Mouse (Mus musculus) forelimb bud, embryonic 11.5 days (tissue): ENCODE measurements at regions not wholly inside any gene's neighbourhood (a gene's known extent, or its start where the extent isn't known, plus 50 kb on each side); places are given as distances from the start of the nearest gene placed in this dataset.

Source experiments
- DNase-seq: peaks from one replicate; pipeline ENCODE4 v3.0.0-alpha.2; 2012; ENCODE audit warnings: low read depth, low spot score

DNA sequence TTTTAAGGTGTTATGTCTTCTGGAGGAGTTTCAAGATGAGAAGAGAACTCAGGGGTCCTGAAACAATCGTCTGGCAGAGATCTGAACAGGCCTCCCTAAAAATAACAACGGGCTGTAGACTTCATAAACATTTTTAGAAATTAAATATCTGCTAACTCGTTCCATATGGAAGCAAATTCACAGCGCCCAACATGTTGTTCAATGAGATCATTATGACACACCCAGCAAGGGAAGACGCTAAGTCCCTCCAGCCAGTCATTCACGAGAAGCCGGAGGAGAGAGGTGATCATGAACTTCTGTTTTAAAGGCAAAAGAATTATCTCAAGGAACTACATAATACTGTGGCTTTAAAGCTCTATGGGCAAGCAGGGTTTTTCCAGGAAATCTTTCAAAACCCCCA lies 334.8 kb downstream of the Efna5 start:
- no peak for DNase-seq

GRCm38 (mm10) chr17:62545330-62545729 lies 335.8 kb downstream of the Efna5 start:
- no peak for DNase-seq

DNA sequence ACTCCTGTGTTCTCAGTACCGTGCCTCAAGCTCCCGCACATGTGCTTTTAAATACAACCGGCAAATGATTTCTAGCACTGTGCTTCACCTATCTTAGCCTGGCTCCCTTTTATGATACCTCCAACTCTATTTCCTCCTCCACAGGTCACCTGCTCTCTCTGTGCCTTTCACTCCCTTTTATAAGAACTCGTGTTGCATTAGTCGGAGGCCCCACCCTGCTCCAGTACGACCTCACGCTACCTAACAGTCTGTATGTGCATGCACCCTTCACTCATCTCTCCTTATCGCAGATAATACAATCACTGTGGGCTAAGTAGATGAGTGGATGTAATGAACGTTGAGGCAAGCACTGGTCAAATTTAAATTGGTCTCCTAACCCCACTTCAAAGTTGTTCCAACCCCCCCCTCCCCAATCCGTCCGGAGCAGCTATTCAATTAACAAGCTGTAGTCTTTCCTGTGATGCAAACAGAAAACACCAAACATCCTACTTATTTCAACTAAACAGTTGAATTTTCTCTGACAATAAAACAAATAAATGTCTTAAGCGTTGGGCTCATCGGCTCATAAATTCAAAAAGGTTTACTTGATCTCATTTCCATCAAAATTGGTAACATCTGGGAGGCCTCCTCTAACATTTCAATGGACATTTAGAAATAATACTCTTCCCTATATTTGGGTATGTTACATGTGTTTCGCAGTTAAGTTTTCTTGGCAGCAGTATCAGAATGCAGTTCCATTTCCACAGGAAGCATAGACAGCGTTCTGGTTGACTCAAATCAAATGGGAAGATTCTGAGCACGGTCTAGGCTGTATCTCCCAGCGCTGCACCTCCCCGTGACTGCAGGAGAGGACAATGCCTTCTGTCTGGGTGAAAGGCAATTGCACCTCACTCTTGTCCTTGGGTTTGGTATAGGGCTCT lies 337.8 kb downstream of the Efna5 start:
- DNase-seq, result no peak

- DNase-seq, result no peak
These were observed 351.2 kb downstream of the Efna5 start for GRCm38 (mm10) chr17:62529911-62530310.

- no peak for DNase-seq
These were observed 353.6 kb downstream of the Efna5 start for GRCm38 (mm10) chr17:62527556-62527955.

GRCm38 (mm10) chr17:62513635-62514034 lies 367.5 kb downstream of the Efna5 start:
- peak; percentile 39 for DNase-seq

DNA sequence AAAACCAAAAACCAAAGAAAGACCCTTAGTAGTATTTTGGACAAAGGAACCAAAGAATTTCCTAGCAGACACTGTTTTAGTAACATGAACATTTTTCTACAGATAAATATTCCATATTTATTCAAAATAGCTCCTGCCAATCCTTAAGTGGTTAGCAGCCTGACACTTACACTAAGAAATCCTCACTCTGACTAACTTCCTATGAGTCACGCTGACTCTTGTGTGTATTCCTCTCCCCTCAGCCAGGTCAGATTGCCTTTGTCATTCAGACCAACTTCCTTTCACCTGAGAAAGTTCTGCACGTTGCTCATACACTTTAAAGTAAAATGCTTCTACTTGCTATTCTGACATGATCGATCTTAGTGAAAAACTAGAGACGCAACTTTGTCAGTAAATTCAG lies 370.9 kb downstream of the Efna5 start:
- DNase-seq, result no peak

DNA sequence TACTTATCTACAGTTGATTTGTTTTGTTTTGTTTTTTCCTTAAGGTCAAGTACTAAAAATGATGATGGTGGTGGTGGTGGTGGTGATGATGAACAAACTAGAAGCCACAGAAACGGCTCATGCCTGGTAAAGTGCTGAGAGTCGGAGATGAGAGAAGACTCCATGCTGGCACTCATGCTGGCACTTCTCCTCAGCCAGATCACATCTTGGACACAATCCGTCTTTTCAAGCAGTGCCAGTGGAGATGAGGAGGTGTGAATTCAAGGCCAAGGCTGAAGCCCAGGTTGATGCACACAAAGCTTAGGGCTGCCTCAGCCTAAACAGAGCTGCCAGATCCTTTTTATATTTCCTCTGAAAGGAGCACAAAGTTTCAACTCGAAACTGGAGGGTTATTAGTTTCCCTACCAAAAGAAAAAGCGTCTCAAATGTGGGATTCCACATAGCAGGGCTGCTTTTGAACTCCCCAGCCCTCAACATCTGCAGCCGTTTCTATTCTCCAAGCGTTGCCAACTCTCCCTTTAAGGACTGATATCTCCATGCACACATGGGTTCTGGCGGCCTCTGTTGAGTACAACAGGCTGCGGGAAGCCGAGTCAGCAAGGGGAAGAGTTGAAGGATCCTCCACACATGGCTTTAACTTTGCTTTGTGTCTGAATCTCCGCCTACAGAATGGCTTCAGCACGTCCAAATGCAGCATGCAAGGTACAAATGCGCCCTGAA lies 373.2 kb downstream of the Efna5 start:
- no peak for DNase-seq

GRCm38 (mm10) chr17:62504691-62505090 lies 376.4 kb downstream of the Efna5 start:
- DNase-seq, result no peak

GRCm38 (mm10) chr17:62470739-62471138 lies 410.4 kb downstream of the Efna5 start:
- DNase-seq, result no peak

DNA sequence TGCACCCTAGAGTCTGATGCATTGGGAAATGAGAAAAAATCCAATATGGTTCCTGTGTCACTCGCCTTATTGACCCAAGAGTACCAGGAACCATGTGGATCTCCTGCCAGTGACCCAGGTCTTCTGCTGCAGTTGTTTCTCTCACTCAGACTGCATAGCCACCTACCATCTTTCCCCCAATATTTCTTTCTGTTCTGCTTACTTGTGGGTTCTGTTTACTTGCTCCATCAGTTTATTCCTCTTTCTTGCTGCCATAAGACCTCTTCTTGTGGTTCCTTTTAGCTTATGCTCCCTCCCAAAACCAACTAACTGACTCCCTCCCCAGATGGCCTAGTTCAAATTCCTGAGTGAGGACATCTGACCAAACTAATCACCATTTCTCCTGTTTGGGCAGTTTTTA lies 411.8 kb downstream of the Efna5 start:
- DNase-seq, result no peak

- no peak for DNase-seq
These were observed 412.3 kb downstream of the Efna5 start for GRCm38 (mm10) chr17:62468859-62469258.

DNA sequence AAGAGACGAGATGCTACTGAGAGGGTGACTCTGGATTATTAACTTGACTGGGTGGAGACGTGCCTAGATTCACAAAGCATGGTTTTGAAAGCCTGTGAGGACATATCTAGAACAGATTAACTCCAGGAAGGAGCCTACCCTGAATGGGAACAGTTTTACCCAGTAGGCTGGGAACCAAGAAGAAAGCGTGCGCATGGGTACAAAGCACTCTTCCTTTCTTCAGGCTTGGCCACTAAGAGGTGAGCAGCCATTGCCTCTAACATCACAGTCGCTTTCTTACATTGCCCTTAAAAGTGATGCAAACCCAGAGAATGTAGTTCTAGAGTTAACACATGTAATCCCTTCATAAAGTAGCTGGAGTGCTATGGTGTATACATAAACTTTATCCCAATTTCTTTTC lies 414.0 kb downstream of the Efna5 start:
- no peak for DNase-seq

DNA sequence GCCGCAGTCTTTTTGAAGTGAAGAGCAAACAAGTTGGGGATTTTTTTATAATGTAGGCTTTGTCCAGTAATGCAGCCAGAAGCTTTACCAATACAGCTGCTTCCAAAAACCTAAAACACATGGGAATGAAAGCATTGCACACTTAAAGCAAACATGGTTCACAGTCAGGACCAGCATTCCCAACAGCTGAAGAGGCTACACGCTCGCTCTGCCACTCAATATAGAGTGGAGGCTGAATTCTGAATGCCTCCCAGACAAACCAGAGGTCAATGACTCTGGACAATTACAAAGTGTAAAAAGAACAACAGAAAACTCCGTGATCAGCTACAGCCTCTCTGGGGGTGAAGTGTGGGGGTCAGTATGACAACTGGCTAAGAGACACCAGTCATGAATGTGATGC lies 416.1 kb downstream of the Efna5 start:
- no peak for DNase-seq

DNA sequence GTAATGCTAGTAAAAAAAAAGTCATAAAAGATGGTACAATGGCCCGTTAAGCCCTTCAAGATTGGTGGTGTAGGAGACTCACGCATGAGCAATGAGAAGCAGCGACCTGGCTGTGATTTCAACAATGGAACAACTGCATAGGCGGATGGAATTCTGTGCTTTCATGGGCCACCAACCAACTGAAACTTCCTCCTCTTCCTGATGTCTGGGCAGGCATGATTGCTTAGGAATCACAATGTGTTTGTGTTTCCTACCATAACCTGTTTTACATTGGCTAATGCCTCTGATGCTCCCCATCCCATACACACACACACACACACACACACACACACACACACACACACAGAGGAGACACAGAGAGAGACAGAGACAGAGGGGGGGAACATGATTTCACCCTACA lies 416.9 kb downstream of the Efna5 start:
- DNase-seq, result no peak

GRCm38 (mm10) chr17:62461304-62462245 lies 419.5 kb downstream of the Efna5 start:
- peak; percentile 20 for DNase-seq

- DNase-seq, result peak; percentile 71
These were observed 422.2 kb downstream of the Efna5 start for GRCm38 (mm10) chr17:62458964-62459363.

DNA sequence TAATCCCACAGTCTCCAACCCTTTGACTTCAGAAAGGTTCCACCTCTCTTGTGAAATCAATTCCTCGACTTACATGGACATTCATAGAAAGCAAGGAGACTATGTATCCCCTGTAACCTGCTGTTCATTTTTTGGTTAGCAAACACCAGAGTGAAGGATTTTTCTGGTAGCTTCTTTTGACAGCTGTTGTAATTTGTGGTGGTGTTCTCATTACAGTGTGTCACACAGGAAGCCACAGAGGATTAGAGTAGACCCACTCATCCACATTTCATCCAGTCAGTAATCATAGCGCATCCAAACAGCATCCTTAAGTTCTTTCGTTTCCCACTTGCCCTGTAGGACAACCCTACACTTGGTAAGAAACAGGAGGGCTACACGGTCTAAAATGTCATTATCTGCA lies 443.1 kb downstream of the Efna5 start:
- DNase-seq, result no peak

- DNase-seq, result no peak
These were observed 445.1 kb downstream of the Efna5 start for GRCm38 (mm10) chr17:62436044-62436443.

DNA sequence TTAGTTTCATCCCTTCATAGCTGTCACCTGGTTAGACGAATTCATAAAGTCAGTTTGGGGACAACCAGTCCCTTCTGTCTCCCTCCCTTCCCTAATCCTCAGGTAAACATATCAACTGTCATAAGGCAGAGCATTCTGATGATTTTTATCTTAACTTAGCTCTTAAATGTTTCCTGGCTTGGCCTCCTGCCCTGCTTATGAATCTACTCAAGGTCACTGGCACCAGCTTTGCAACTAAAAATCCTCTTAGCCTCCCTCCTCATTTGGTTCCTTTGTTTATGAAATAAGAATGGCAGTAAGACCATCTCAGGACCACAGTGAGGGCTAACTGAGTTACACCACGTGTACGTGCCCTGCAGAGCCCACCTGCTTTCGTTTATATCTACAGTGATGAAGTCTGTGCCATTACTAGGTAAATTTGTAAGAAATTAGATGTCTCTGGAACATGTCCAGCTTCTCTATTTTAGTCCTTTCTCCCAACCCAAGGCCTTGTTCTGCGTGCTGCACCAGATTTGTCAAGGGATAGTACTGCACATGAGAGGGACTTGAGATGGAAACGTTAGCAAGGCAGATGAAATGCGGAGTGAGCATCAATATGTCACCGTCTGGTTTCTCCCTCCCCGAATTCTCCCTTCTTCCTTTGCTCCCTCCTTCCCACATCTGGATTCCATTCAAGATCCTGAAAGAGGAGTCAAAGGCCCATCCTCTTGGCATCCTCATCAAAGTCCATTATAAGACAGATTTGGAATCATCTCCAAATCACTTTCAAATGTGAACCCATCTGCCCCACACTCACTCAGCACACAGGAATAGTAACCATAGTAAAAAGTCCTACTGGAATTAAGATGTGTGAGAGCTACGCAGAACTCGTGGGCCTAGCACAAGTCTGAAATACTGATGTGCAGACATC lies 457.4 kb downstream of the Efna5 start:
- no peak for DNase-seq

GRCm38 (mm10) chr17:62417584-62417983 lies 463.5 kb downstream of the Efna5 start:
- no peak for DNase-seq
